Mouse (Mus musculus) heart, postnatal 0 days (tissue): ENCODE results near the gene Taf12. TPM values are rescaled to one million over a fixed set of nuclear protein-coding genes. Genes with fewer than 3 reads are reported as not detected.

Source experiments
- ATAC-seq: fragments of 200-750 bp; cut with Nextera tagmentation; 2 replicates; pipeline ENCODE4 v1.8.0; 2017; ENCODE audit warnings: low read depth, moderate number of reproducible peaks, moderate library complexity; ENCODE audit not compliant: insufficient read depth
- DNase-seq: peaks from one replicate; pipeline ENCODE4 v3.0.0-alpha.2; 2016; ENCODE audit warnings: low spot score
- H3K27ac ChIP-seq: fragments of 300-500 bp; sonication (generic); 2 replicates; pipeline ENCODE4 v1.5.1; 2014; ENCODE audit warnings: low read depth, mild to moderate bottlenecking
- H3K27me3 ChIP-seq: fragments of 300-500 bp; sonication (generic); 2 replicates; pipeline ENCODE4 v1.6.1; 2014; ENCODE audit warnings: low read length, mixed read lengths; ENCODE audit not compliant: control insufficient read depth, insufficient read depth
- H3K36me3 ChIP-seq: fragments of 300-500 bp; sonication (generic); replicated peaks from 2 replicates; pipeline ENCODE4 v1.6.1; 2014; ENCODE audit warnings: low read length, mixed read lengths; ENCODE audit not compliant: control insufficient read depth, insufficient read depth
- H3K4me1 ChIP-seq: fragments of 300-500 bp; sonication (generic); 2 replicates; pipeline ENCODE4 v1.6.1; 2014; ENCODE audit warnings: antibody characterized with exemption; ENCODE audit not compliant: control insufficient read depth, insufficient read depth
- H3K4me2 ChIP-seq: fragments of 300-500 bp; sonication (generic); 2 replicates; pipeline ENCODE4 v1.6.1; 2014; ENCODE audit warnings: low read depth, mild to moderate bottlenecking, low read length, moderate library complexity
- H3K4me3 ChIP-seq: fragments of 300-500 bp; sonication (generic); 2 replicates; pipeline ENCODE4 v1.5.1; 2014; ENCODE audit warnings: low read depth, low read length
- H3K9ac ChIP-seq: fragments of 300-500 bp; sonication (generic); replicated peaks from 2 replicates; pipeline ENCODE4 v1.6.1; 2014; ENCODE audit warnings: low read depth, low read length, mixed read lengths
- H3K9me3 ChIP-seq: fragments of 300-500 bp; sonication (generic); replicated peaks from 2 replicates; pipeline ENCODE4 v1.6.1; 2016; ENCODE audit warnings: low read length; ENCODE audit not compliant: control insufficient read depth
- CTCF ChIP-seq: IDR thresholded peaks from 2 replicates; pipeline ENCODE4 v1.5.1; 2016; ENCODE audit warnings: antibody characterized with exemption, control low read depth, low read depth
- EP300 ChIP-seq: IDR thresholded peaks from 2 replicates; pipeline ENCODE4 v1.6.1; 2016; ENCODE audit warnings: antibody characterized with exemption, low read depth
- WGBS: fragments of 180-500 bp; shearing (Covaris S2); extraction: QIAGEN DNeasy Blood & Tissue Kit; methylation state at CpG from one replicate; pipeline ENCODE4 v1.1.7; 2014; 5-methylcytosine and 5-hydroxymethylcytosine counted together
- polyA plus RNA-seq: library from polyadenylated mRNA; unstranded; fragments of >200 nt; fragmentation: Nextera tagmentation; extraction: Ambion mirVana; gene quantifications from 2 replicates; pipeline ENCODE4 v1.2.1, GENCODE M21; 2015
- total RNA-seq: library from RNA; depleted of rRNA; stranded (reverse); fragments of >200 nt; gene quantifications from 2 replicates; pipeline ENCODE4 v1.2.3, GENCODE M21; 2014; ENCODE audit warnings: low replicate concordance; rRNA removed

Gene Taf12
- total and polyA plus RNA-seq, 2 experiments from 2014 or later: 8.4 to 30.5 TPM

DNA sequence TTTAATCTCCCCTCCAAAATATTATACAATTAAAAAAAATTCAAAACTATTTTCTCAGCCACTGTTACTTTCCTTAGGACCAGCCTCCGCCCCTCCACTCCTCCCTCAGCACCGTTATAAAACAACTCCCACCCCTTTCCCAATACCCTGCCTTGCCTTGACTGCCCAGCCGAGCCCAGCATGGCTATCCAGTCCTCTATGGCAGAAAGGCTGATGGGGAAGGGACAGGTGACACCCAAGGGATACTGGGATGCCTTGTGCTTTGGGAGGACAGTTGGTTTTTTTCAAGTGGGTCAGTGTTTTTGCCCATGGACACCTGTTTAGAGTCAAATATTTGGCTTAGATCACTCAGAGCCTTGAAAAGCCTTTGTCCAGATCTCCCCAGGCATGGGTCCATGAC is 57.8 kb downstream of the Taf12 start:
- Histone ChIP-seq H3K27ac (no peak overlapping the region), H3K36me3 (peaks cover 45% of the 10 kb centered on the region), H3K27me3 (no peaks in the 10 kb centered on the region), H3K4me2 (no peak overlapping the region), H3K4me1 (peaks cover 7% of the 10 kb centered on the region), H3K4me3 (no peak overlapping the region), H3K9me3 (no peaks in the 10 kb centered on the region), H3K9ac (no peak overlapping the region)
- TF ChIP-seq EP300 (no peak), CTCF (no peak)
- 84% methylated on average over 3 of the region's 3 CpGs for WGBS
- no peak for DNase-seq
- ATAC-seq: no peak

DNA sequence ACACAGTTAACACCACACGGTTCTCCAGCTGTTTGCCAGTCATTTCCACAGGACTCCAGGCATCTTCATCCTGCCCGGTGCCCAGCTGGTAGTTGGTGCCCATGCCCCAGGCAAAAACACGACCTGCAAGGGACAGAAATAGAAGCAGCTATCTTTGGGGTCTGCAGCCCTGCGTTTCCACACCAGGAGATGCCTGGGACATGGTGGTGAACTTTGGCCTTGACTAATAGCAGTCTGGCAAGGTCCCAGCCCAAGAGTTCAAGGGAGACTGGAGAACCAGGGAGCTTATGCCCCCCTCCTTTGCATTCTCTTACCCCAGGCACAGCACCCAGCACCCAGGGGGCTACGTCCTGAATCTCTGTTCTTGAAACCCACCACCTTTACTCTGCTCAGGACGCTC is 58.7 kb downstream of the Taf12 start:
- TF ChIP-seq CTCF (no peak), EP300 (no peak)
- Histone ChIP-seq H3K9me3 (no peaks in the 10 kb centered on the region), H3K9ac (no peak overlapping the region), H3K4me2 (no peak overlapping the region), H3K27me3 (no peaks in the 10 kb centered on the region), H3K4me1 (peaks cover 7% of the 10 kb centered on the region), H3K4me3 (no peak overlapping the region), H3K36me3 (peaks cover 50% of the 10 kb centered on the region), H3K27ac (no peak overlapping the region)
- no peak for ATAC-seq
- no peak for DNase-seq
- 52% methylated on average over 6 of the region's 6 CpGs for WGBS

DNA sequence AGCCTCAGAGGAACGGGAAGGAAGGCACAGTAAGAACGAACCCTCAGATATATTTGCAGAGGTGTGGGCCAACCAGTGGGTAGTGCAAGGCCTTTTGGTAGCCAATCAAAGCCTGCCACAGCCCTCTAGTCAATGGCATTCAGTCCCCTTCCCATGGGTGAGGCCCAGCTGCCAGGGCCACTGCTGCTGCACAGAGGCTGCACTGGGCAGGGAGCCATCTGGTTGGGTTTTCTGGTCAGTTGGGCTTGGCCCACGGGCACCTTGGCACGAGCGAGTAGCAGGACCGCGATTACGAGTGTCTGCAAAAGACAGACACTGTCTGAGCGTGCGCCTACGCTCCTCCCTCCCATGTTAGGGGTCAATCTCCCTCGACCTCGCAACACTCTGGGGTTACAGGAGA is 64.8 kb downstream of the Taf12 start:
- Histone ChIP-seq H3K9ac (no peak overlapping the region), H3K9me3 (no peaks in the 10 kb centered on the region), H3K27me3 (no peaks in the 10 kb centered on the region), H3K4me2 (no peak overlapping the region), H3K27ac (no peak overlapping the region), H3K4me1 (peaks cover 3% of the 10 kb centered on the region), H3K4me3 (no peak overlapping the region), H3K36me3 (peaks cover 42% of the 10 kb centered on the region)
- ATAC-seq (no peak), DNase-seq (no peak)
- TF ChIP-seq CTCF (no peak), EP300 (no peak)
- WGBS: 77% methylated on average over 13 of the region's 13 CpGs

DNA sequence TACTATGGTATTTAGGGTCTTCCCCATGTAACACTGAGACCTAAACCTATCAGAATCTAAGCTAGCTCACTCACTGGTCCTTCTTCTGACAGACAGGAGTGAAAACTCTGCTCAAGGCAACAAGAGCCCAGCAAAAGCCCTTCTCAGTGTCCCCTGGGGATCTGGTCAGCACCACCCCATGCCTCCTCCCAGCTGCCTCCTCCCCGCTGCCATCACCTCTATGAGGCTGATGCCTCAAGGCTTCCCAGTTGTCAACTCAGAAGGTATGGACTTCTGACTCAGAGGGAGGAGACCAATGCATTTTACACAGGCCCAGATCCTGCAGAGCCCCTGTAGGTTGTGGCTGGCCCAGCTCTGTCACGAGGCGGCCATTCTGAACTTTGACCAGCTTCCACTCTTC is 67.3 kb downstream of the Taf12 start:
- no peak for ATAC-seq

DNA sequence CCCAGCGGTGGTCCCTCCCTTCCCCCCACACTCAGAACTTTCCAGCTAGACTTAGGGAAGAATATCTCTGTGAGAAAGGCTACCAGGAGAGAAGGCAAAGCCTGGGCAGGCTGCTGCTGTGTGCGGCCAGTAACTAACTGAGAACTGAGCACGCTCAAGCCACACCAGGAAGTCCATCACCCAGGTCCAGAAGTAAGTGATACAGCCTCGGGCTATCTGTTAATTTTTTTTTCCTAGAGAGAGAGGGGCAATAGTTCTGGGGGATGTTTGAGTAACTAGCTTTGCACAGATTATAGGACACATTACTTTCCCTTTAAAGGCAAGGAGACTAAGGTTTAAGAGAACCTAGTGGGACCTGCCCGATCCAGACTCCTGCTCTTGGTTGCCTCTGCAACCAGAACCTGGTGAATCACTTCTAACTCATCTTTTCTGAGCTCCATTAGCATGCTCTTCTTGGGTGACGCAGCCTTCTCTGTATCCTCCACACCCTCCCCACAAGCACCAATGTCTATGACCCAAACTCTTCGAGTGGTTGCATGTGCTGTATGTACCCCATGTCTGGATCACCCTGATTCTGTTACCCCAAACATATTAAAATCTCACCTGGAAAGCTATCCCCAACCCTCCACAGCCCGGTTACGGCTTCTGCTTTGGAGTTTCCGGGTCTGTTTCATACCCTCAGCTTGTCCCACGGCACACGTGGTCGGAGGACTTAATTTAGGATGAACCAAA is 70.4 kb downstream of the Taf12 start:
- DNase-seq (no peak), ATAC-seq (0 out of 2 replicates have a peak, but pooled peaks have one; percentile 2)
- WGBS: 7% methylated on average over 13 of the region's 13 CpGs
- peaks cover 13% of the 10 kb centered on the region for H3K4me1 ChIP-seq
- no peaks in the 10 kb centered on the region for H3K27me3 ChIP-seq
- H3K27ac ChIP-seq: no peak overlapping the region
- H3K9ac ChIP-seq: peak overlapping the region; percentile 74
- H3K9me3 ChIP-seq: no peaks in the 10 kb centered on the region
- TF ChIP-seq CTCF (no peak), EP300 (no peak)
- 0 out of 2 replicates have a peak, but pooled peaks cover 3% of the 10 kb centered on the region for H3K36me3 ChIP-seq
- H3K4me2 ChIP-seq: peak overlapping the region; percentile 89
- H3K4me3 ChIP-seq: peak overlapping the region; percentile 75

More for the DNA sequence above, 67.3 kb downstream of the Taf12 start:
- no peak for TF ChIP-seq CTCF
- no peak for TF ChIP-seq EP300
- Histone ChIP-seq H3K9me3 (no peaks in the 10 kb centered on the region), H3K27ac (no peak overlapping the region), H3K4me2 (no peak overlapping the region), H3K4me3 (no peak overlapping the region), H3K4me1 (peaks cover 13% of the 10 kb centered on the region), H3K27me3 (no peaks in the 10 kb centered on the region), H3K9ac (no peak overlapping the region), H3K36me3 (peaks cover 18% of the 10 kb centered on the region)
- whole genome bisulfite sequencing: 89% methylated on average over 3 of the region's 3 CpGs
- DNase-seq: no peak

Other genes starting within 250 kb of the Taf12 start
- gene Gm10300, start 199.7 kb upstream of the Taf12 start, total RNA-seq: 1.7 TPM in 1 of 2 replicates, not detected in the other
- gene Gm10300, start 199.7 kb upstream of the Taf12 start, polyA plus RNA-seq: 0.18 TPM in 2 replicates
- gene Epb41, start 199.1 kb upstream of the Taf12 start, total RNA-seq: 47.3 and 52.8 TPM in 2 replicates
- 21.2 and 26.6 TPM in 2 replicates for gene Epb41, start 199.1 kb upstream of the Taf12 start, polyA plus RNA-seq
- 0.93 and 1.1 TPM in 2 replicates for gene Oprd1, start 129.9 kb upstream of the Taf12 start, total RNA-seq
- 0.37 and 0.70 TPM in 2 replicates for gene Oprd1, start 129.9 kb upstream of the Taf12 start, polyA plus RNA-seq
- 28.7 and 43.3 TPM in 2 replicates for gene Ythdf2, start 62.1 kb upstream of the Taf12 start, total RNA-seq
- 48.1 and 52.4 TPM in 2 replicates for gene Ythdf2, start 62.1 kb upstream of the Taf12 start, polyA plus RNA-seq
- 7.6 and 12.4 TPM in 2 replicates for gene Gmeb1, start 12.8 kb upstream of the Taf12 start, total RNA-seq
- gene Gmeb1, start 12.8 kb upstream of the Taf12 start, polyA plus RNA-seq: 16.4 and 17.0 TPM in 2 replicates
- 1.2 TPM in 1 of 2 replicates, not detected in the other for gene Rab42, start 29.0 kb downstream of the Taf12 start, total RNA-seq
- 2.9 and 3.9 TPM in 2 replicates for gene Rab42, start 29.0 kb downstream of the Taf12 start, polyA plus RNA-seq
- 51.3 and 69.0 TPM in 2 replicates for gene Trnau1ap, start 55.2 kb downstream of the Taf12 start, total RNA-seq
- gene Trnau1ap, start 55.2 kb downstream of the Taf12 start, polyA plus RNA-seq: 63.2 and 65.1 TPM in 2 replicates
- gene Rcc1, start 79.2 kb downstream of the Taf12 start, total RNA-seq: 20.6 and 20.8 TPM in 2 replicates
- 17.1 and 18.6 TPM in 2 replicates for gene Rcc1, start 79.2 kb downstream of the Taf12 start, polyA plus RNA-seq
- 4.4 and 9.5 TPM in 2 replicates for gene Phactr4, start 148.1 kb downstream of the Taf12 start, total RNA-seq
- 9.3 and 10.0 TPM in 2 replicates for gene Phactr4, start 148.1 kb downstream of the Taf12 start, polyA plus RNA-seq
- gene Med18, start 189.5 kb downstream of the Taf12 start, total RNA-seq: 6.6 TPM in 2 replicates
- 10.2 TPM in 2 replicates for gene Med18, start 189.5 kb downstream of the Taf12 start, polyA plus RNA-seq
- 6.2 and 8.9 TPM in 2 replicates for gene Sesn2, start 236.1 kb downstream of the Taf12 start, total RNA-seq
- 5.0 and 5.2 TPM in 2 replicates for gene Sesn2, start 236.1 kb downstream of the Taf12 start, polyA plus RNA-seq